Mouse (Mus musculus): ENCODE data around the gene Pik3ap1. TPM values are rescaled to one million over a fixed set of nuclear protein-coding genes. Genes with fewer than 3 reads are reported as not detected.

Gene Pik3ap1
- polyA plus RNA-seq, 1 experiment = 3.5 TPM

DNA sequence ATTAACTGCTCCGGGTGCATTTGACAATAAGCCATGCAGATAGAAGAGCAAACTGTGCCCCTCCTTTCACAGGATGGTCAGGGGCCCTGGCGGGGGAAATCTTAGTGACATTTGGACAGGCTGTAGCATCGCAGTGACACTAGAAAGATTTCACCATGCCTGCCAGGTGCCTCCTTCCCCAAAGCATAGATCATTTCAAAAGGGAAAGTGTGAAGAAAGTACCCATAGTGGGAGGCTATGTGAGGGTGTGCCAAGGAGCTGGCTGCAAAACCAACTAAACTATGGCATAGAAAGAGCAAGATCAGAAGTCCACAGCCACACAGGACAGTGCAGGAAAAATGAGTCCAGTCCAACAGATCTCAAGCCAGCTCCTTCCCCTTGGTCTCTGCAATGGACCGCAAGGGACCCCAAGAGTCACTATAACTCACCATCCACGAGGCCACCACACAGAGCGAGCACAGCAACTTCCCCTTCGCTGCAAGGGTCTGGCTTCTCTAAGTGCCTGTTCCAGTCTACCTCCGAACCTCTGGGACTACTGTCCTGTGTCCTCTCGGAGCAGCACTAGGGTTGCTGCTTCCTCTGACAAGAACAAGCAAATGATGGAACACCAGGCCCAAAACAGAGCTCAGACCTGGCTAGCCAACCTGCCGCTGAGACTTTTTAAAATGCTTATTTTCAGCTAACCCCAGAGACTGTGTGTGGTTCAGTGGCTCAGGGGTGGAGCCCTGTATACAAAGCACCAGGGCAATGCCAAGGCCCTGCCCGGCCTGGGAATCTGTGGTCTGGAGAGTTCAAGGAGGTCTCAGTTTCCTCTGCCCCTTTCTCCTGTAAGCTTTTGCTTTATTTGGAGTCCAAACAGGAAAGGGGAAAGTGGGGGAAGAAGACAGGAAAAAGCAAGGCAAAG is 15.1 kb downstream of the Pik3ap1 start:
- 78% methylated on average over 11 of the region's 11 CpGs for WGBS

DNA sequence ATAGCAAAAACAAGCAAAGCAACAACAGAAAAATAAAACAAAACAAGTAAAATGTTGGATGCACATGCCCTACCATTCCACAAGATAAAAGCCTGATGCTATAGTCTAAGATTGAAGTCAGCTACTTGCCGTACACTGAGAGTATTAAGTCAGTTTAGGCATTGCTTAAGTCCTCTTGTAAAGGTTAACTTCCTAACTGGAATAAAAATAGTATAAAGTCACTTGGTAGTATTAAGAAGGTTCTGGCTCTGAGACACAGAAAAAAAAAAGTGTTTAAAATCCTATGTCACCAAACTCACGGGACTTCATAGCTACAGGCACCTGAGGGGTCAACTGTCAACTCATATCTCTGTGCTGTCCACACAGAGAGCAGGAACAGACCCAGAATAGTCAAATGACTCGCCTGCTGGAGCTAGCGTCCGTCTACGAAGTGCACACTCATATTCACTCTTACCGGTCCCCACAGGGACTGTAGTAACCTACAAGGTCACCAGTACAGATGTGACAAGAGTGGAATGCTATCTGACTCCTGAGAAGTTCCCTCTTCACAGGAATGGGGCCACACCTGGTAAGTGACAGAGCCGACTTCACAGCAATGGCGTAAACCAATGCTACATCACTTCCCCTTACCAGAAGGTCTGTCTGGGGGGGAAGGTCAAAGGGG is 17.9 kb downstream of the Pik3ap1 start:
- no peaks in the 10 kb centered on the region for H3K36me3 ChIP-seq (ENCODE audit: control insufficient read depth, insufficient read depth, low read length)
- TF ChIP-seq POLR2A (IDR thresholded peaks at IDR 0.05; ENCODE audit: low read depth, low read length) (no peak), CTCF (IDR thresholded peaks at IDR 0.05; ENCODE audit: extremely low read depth, insufficient read length, insufficient replicate concordance, low read depth, low read length) (no peak)
- WGBS = 74% methylated on average over 9 of the region's 9 CpGs
- H3K4me3 ChIP-seq (ENCODE audit: low read depth, low read length) = no peak overlapping the region
- H3K27me3 ChIP-seq (ENCODE audit: control insufficient read depth, insufficient read depth, low read length) = no peaks in the 10 kb centered on the region
- H3K4me1 ChIP-seq (ENCODE audit: control insufficient read depth, insufficient read depth, insufficient read length, low read length) = no peaks in the 10 kb centered on the region
- H3K27ac ChIP-seq (ENCODE audit: insufficient read depth, low read depth, low read length) = no peak overlapping the region

More for the DNA sequence above, 15.1 kb downstream of the Pik3ap1 start:
- Histone ChIP-seq H3K4me3 (ENCODE audit: low read depth, low read length) (no peak overlapping the region; the same call in 1 of the 2 replicates), H3K4me1 (ENCODE audit: control insufficient read depth, insufficient read depth, insufficient read length, low read length) (no peaks in the 10 kb centered on the region), H3K27ac (ENCODE audit: insufficient read depth, low read depth, low read length) (no peak overlapping the region), H3K36me3 (ENCODE audit: control insufficient read depth, insufficient read depth, low read length) (no peaks in the 10 kb centered on the region), H3K27me3 (ENCODE audit: control insufficient read depth, insufficient read depth, low read length) (no peaks in the 10 kb centered on the region)
- TF ChIP-seq POLR2A (IDR thresholded peaks at IDR 0.05; ENCODE audit: low read depth, low read length) (no peak), CTCF (IDR thresholded peaks at IDR 0.05; ENCODE audit: extremely low read depth, insufficient read length, insufficient replicate concordance, low read depth, low read length) (no peak)

DNA sequence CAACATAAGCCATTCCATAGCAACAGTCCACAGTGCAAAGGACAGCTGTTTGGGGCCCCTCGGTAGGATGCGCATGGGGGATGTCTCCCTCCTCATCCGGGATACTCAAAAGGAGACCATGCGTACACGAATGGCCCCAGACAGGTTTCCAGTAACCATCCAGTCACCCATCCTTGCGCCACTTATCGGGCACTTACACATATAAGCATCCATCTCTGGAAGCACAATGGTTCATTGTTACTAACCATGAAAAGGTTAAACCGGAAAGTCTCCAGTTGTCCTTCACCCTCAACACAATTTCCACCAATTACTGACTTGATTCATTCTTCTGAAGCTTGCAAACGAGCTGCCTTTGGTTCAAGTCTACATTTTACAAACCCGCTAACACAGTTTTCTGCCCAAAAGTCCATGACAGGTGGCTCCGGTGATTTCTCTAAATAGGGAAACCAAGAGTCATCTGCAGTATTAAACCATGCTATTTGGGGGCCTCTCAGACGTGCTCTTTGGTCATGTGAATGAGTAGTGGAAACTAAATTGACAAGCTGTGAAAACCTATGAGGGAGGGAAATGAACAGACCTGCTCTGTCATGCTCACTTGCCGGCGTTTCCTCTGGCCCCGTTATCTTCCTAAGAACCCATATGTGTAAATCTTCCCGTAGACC is 18.6 kb downstream of the Pik3ap1 start:
- no peaks in the 10 kb centered on the region for H3K4me1 ChIP-seq (ENCODE audit: control insufficient read depth, insufficient read depth, insufficient read length, low read length)
- no peak overlapping the region for H3K4me3 ChIP-seq (ENCODE audit: low read depth, low read length)
- H3K27me3 ChIP-seq (ENCODE audit: control insufficient read depth, insufficient read depth, low read length) = no peaks in the 10 kb centered on the region
- H3K36me3 ChIP-seq (ENCODE audit: control insufficient read depth, insufficient read depth, low read length) = no peaks in the 10 kb centered on the region
- H3K27ac ChIP-seq (ENCODE audit: insufficient read depth, low read depth, low read length) = no peak overlapping the region
- no peak for TF ChIP-seq CTCF (IDR thresholded peaks at IDR 0.05; ENCODE audit: extremely low read depth, insufficient read length, insufficient replicate concordance, low read depth, low read length)
- TF ChIP-seq POLR2A (IDR thresholded peaks at IDR 0.05; ENCODE audit: low read depth, low read length) = no peak
- 88% methylated on average over 16 of the region's 16 CpGs for WGBS

DNA sequence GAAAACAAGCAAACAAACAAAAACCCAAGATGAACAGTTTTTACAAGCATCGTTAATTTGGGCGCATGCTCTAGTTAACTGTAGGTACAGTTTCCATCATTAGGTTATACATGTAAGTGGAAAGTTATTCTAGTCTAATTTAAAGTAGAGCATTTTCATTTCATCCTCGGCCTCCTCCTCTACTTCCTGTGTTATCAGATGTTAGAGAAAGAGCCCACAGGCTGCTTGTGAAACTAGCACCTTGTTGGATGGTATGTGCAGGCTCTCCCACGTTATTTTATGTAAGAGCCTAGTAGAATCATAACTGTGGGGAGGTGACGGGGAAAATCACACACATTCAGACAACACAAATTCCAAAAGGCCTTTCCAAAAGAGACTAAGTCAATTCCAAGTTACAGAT is 19.3 kb downstream of the Pik3ap1 start:
- no peak overlapping the region for H3K4me3 ChIP-seq (ENCODE audit: low read depth, low read length)
- H3K27ac ChIP-seq (ENCODE audit: insufficient read depth, low read depth, low read length) = no peak overlapping the region
- no peaks in the 10 kb centered on the region for H3K4me1 ChIP-seq (ENCODE audit: control insufficient read depth, insufficient read depth, insufficient read length, low read length)
- WGBS = 84% methylated on average over 5 of the region's 5 CpGs
- TF ChIP-seq CTCF (IDR thresholded peaks at IDR 0.05; ENCODE audit: extremely low read depth, insufficient read length, insufficient replicate concordance, low read depth, low read length) = no peak
- no peak for TF ChIP-seq POLR2A (IDR thresholded peaks at IDR 0.05; ENCODE audit: low read depth, low read length)
- H3K36me3 ChIP-seq (ENCODE audit: control insufficient read depth, insufficient read depth, low read length) = no peaks in the 10 kb centered on the region
- H3K27me3 ChIP-seq (ENCODE audit: control insufficient read depth, insufficient read depth, low read length) = no peaks in the 10 kb centered on the region

DNA sequence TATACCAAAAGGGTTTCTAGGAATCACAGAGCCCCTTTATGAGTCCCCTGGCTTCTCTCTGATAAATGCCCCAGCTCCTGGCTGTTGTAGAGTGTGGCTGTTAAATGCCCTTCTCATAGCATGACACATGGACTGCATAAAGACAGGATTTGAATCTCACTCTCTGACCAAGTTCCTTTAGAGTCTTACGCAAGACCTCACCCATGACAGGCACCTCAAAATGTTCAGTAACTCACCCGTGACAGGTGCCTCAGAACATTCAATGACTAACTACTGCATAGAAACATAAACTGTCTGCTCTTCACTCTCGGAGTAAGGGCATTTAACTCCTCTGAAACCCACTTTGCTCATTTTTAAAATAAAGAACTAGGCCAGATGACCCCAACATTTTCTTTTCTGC is 20.4 kb downstream of the Pik3ap1 start:
- Histone ChIP-seq H3K27ac (ENCODE audit: insufficient read depth, low read depth, low read length) (no peak overlapping the region), H3K4me1 (ENCODE audit: control insufficient read depth, insufficient read depth, insufficient read length, low read length) (no peaks in the 10 kb centered on the region), H3K27me3 (ENCODE audit: control insufficient read depth, insufficient read depth, low read length) (no peaks in the 10 kb centered on the region), H3K4me3 (ENCODE audit: low read depth, low read length) (no peak overlapping the region), H3K36me3 (ENCODE audit: control insufficient read depth, insufficient read depth, low read length) (no peaks in the 10 kb centered on the region)
- TF ChIP-seq POLR2A (IDR thresholded peaks at IDR 0.05; ENCODE audit: low read depth, low read length) (no peak), CTCF (IDR thresholded peaks at IDR 0.05; ENCODE audit: extremely low read depth, insufficient read length, insufficient replicate concordance, low read depth, low read length) (no peak)
- 82% methylated on average over 3 of the region's 3 CpGs for WGBS

DNA sequence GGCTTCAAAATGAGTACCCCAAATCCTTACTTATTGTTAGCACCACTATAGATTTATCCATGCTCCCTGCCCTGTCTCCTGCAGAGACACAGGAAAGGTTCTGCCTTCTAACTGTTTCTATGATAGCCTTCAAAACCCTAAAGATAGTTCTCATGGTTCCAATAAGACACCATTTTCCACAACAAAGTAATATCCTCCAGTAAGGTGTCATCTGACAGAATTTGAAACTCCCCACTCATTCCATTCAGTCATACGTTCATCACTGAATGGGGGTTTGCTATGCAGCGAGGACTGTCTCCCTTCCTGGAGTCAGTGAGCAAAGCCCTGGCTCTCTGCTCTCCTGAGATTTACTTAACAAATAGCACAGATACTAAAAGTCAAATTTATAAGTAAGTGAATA is 21.9 kb downstream of the Pik3ap1 start:
- Histone ChIP-seq H3K27ac (ENCODE audit: insufficient read depth, low read depth, low read length) (no peak overlapping the region), H3K27me3 (ENCODE audit: control insufficient read depth, insufficient read depth, low read length) (no peaks in the 10 kb centered on the region), H3K4me3 (ENCODE audit: low read depth, low read length) (no peak overlapping the region), H3K4me1 (ENCODE audit: control insufficient read depth, insufficient read depth, insufficient read length, low read length) (no peaks in the 10 kb centered on the region), H3K36me3 (ENCODE audit: control insufficient read depth, insufficient read depth, low read length) (no peaks in the 10 kb centered on the region)
- WGBS = 94% methylated on average over 2 of the region's 2 CpGs
- TF ChIP-seq CTCF (IDR thresholded peaks at IDR 0.05; ENCODE audit: extremely low read depth, insufficient read length, insufficient replicate concordance, low read depth, low read length) = no peak
- TF ChIP-seq POLR2A (IDR thresholded peaks at IDR 0.05; ENCODE audit: low read depth, low read length) = no peak

DNA sequence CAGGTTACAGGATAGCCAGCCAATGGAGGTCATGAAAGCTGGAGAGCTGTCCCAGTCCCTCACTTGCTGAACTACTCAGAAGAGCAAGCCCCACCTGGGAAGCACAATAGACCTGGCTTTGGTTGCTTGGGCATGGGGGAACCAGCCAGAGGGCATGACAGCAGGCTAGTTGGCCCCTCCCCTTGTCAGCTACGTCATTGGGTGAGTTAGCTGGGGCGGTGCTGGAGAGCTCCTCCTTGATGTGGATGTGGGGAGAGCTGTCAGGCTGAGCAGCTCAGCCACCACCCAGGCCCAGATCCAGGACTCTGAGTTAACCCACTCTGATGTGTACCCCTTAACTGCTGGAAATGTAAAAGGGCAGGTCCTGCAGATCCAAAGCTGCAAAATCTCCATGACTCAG is 24.4 kb downstream of the Pik3ap1 start:
- no peaks in the 10 kb centered on the region for H3K36me3 ChIP-seq (ENCODE audit: control insufficient read depth, insufficient read depth, low read length)
- 32% methylated on average over 2 of the region's 2 CpGs for WGBS
- no peaks in the 10 kb centered on the region for H3K27me3 ChIP-seq (ENCODE audit: control insufficient read depth, insufficient read depth, low read length)
- no peak overlapping the region for H3K27ac ChIP-seq (ENCODE audit: insufficient read depth, low read depth, low read length)
- H3K4me1 ChIP-seq (ENCODE audit: control insufficient read depth, insufficient read depth, insufficient read length, low read length) = no peaks in the 10 kb centered on the region
- no peak for TF ChIP-seq POLR2A (IDR thresholded peaks at IDR 0.05; ENCODE audit: low read depth, low read length)
- TF ChIP-seq CTCF (IDR thresholded peaks at IDR 0.05; ENCODE audit: extremely low read depth, insufficient read length, insufficient replicate concordance, low read depth, low read length) = no peak
- H3K4me3 ChIP-seq (ENCODE audit: low read depth, low read length) = no peak overlapping the region

Data from small intestine, adult 2 months (tissue).